Mouse (Mus musculus) ES-E14 (cell line): Measurements from ENCODE around the gene Fnbp1l.

Source experiments
- CHD2 ChIP-seq: IDR thresholded peaks from 2 replicates; pipeline ENCODE4 v1.6.1; 2014; ENCODE audit warnings: mild to moderate bottlenecking, low read depth, low read length, inconsistent platforms
- HCFC1 ChIP-seq: IDR thresholded peaks from 2 replicates; pipeline ENCODE4 v1.6.1; 2012; ENCODE audit warnings: low read length, inconsistent platforms, borderline replicate concordance; ENCODE audit not compliant: insufficient read depth
- MAFK ChIP-seq: IDR thresholded peaks from 2 replicates; pipeline ENCODE4 v1.6.1; 2014; ENCODE audit warnings: mild to moderate bottlenecking, low read depth, low read length, inconsistent platforms; ENCODE audit not compliant: insufficient read depth
- ZNF384 ChIP-seq: IDR thresholded peaks from 2 replicates; pipeline ENCODE4 v1.6.1; 2012; ENCODE audit warnings: low read depth, low read length, inconsistent platforms

DNA sequence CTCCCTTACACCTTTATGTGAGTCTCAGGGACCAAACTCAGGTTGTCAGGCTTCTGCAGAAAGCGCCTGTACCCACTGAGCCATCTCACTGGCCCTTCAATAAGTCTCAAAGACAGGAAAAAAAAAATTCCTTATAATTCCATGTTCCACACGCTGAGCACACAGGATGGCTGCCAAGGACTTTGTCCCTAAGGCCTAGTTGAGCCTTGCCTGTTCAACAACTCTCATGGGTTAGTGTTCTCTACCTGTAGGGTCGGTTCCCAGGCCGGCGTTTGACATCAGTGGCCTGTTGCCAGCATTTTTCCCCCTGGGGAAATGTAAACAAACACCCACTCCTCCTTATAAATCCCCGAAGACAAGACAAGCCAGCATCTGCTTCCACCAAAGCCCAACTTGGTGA lies 8.3 kb upstream of the Fnbp1l start:
- no peak for TF ChIP-seq MAFK
- no peak for TF ChIP-seq ZNF384
- no peak for TF ChIP-seq HCFC1
- TF ChIP-seq CHD2, result no peak
